Mouse (Mus musculus): Measurements from ENCODE around the gene Nyap2.
"Not testable (repeated sequence)": the region's sequence is repeated elsewhere in the genome, so short reads cannot be mapped to it uniquely, and the experiment has no call there.

GRCm38 (mm10) chr1:81232407-81232789 lies 155.6 kb downstream of the Nyap2 start:
- TF ChIP-seq CTCF (IDR thresholded peaks at IDR 0.05; ENCODE audit: low read depth); EP300 (optimal IDR thresholded peaks at IDR 0.05): not testable (repeated sequence)

Data from stomach, postnatal 0 days (tissue).